Mouse (Mus musculus) kidney, embryonic 16.5 days (tissue): ENCODE measurements at regions not wholly inside any gene's neighbourhood (a gene's known extent, or its start where the extent isn't known, plus 50 kb on each side); places are given as distances from the start of the nearest gene placed in this dataset.

Experiments
- ATAC-seq: fragments of 200-750 bp; cut with Nextera tagmentation; 2 replicates; pipeline ENCODE4 v1.8.0; 2017; ENCODE audit warnings: moderate TSS enrichment; ENCODE audit not compliant: low FRiP score, low TSS enrichment
- H3K27ac ChIP-seq: fragments of 300-500 bp; sonication (generic); 2 replicates; pipeline ENCODE4 v1.5.1; 2014; ENCODE audit warnings: low read length
- H3K27me3 ChIP-seq: fragments of 300-500 bp; sonication (generic); 2 replicates; pipeline ENCODE4 v1.6.1; 2014; ENCODE audit warnings: low read length, control low read depth, mixed read lengths; ENCODE audit not compliant: insufficient read depth
- H3K36me3 ChIP-seq: fragments of 300-500 bp; sonication (generic); 2 replicates; pipeline ENCODE4 v1.6.1; 2014; ENCODE audit warnings: low read length, control low read depth, mixed read lengths; ENCODE audit not compliant: insufficient read depth
- H3K4me1 ChIP-seq: fragments of 300-500 bp; sonication (generic); 2 replicates; pipeline ENCODE4 v1.6.1; 2014; ENCODE audit warnings: low read length, control low read depth, mixed read lengths; ENCODE audit not compliant: insufficient read depth
- H3K4me2 ChIP-seq: fragments of 300-500 bp; sonication (generic); replicated peaks from 2 replicates; pipeline ENCODE4 v1.6.1; 2014; ENCODE audit warnings: low read depth, low read length
- H3K4me3 ChIP-seq: fragments of 300-500 bp; sonication (generic); 2 replicates; pipeline ENCODE4 v1.5.1; 2014; ENCODE audit warnings: mild to moderate bottlenecking, low read length
- H3K9ac ChIP-seq: fragments of 300-500 bp; sonication (generic); replicated peaks from 2 replicates; pipeline ENCODE4 v1.6.1; 2014; ENCODE audit warnings: low read length
- H3K9me3 ChIP-seq: fragments of 300-500 bp; sonication (generic); 2 replicates; pipeline ENCODE4 v1.6.1; 2016; ENCODE audit warnings: low read length, control low read depth
- WGBS: fragments of 180-500 bp; shearing (Covaris S2); extraction: QIAGEN DNeasy Blood & Tissue Kit; methylation state at CpG from one replicate; pipeline ENCODE4 v1.1.7; 2014; 5-methylcytosine and 5-hydroxymethylcytosine counted together

DNA sequence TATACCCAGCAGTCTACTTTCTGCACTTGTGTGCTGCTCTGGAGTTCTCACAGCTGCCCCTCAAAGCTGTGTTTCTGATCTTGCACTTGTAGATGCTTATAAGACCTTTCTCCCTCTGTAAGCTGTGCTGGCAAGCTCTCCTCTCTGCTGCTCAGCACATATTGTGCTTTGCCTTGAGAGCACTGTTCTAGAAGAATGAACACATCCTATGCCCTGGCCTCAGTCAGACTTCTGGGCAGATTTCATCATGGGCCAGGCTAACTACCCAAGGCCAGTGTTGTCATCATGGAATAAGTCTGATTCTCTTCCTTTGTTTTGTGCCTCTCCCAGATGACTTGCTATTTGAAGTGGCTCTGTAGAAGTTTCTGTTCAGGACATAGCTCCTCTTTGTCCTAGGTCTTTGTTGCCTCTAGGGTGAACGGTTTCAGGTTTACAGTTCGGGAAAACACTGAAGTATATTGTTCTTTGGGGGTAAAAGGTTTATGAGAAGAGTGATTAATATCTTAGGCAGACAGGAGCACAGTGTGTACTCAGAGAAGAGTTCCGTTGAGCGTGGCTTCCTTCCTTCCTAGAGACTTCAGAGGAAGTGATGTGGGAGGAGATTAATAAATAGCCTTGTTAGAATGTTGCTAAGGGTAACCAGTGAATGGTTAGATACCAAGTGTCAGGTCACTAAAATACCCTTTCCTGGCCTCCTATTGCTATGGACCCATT lies 70.8 kb downstream of the Pcdh18 start:
- H3K9ac ChIP-seq: no peak overlapping the region
- WGBS: 8% methylated on average over 4 of the region's 4 CpGs
- no peak overlapping the region for H3K4me2 ChIP-seq
- no peaks in the 10 kb centered on the region for H3K27me3 ChIP-seq
- H3K27ac ChIP-seq: peak overlapping the region; percentile 53
- peaks cover 8% of the 10 kb centered on the region; the same call in 1 of the 2 replicates for H3K4me1 ChIP-seq
- no peak overlapping the region for H3K4me3 ChIP-seq
- ATAC-seq: peak; percentile 90
- H3K9me3 ChIP-seq: no peaks in the 10 kb centered on the region
- no peaks in the 10 kb centered on the region for H3K36me3 ChIP-seq

DNA sequence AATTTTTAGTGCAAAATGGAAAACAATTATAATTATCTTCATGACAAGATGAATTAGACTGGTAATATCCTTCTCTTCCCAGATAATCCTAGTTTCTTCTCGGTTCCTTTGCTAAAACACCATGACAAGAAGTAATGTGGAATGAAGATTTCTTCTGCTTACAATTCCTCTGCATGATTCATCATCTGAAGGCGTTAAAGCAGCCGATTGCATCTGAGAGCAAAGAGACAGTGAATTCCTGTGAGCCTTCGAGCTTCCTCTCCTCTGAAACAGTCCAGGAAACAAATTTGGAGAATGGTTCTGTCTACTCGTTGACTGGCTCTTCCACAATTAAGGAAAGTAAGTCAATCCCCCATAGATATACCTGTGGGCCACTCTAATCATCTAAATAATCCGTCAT lies 82.2 kb downstream of the Pcdh18 start:
- Histone ChIP-seq H3K9ac (no peak overlapping the region), H3K27ac (no peak overlapping the region), H3K4me3 (no peak overlapping the region), H3K4me1 (no peaks in the 10 kb centered on the region), H3K4me2 (no peak overlapping the region), H3K36me3 (no peaks in the 10 kb centered on the region), H3K9me3 (no peaks in the 10 kb centered on the region), H3K27me3 (no peaks in the 10 kb centered on the region)
- no peak for ATAC-seq
- 85% methylated on average over 6 of the region's 6 CpGs for WGBS

DNA sequence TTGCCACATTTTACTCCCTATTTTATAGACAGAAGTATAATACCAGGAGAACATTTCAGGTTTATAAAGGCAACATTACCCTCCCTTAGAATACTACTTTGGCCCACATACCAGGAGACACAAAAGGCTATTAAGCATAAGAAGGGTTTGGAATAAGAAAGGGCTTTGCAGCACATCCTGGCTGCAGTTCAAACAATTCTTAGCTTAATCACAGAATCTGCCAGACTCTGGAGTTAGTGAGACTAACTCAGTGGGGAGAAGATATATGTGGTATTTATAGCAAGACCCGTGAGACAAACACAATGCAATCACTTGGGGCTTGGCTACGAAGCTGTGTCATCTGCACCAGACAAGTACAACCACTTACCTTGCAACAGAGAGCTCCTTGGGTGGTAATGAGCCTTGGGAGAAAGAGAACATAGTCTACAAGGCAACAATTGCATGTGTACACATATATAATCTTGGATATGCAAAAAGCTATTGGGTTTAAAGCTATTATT lies 84.4 kb downstream of the Pcdh18 start:
- no peak for ATAC-seq
- H3K9me3 ChIP-seq: no peaks in the 10 kb centered on the region
- 60% methylated on average over 2 of the region's 2 CpGs for WGBS

GRCm38 (mm10) chr3:49667543-49668338 lies 89.4 kb downstream of the Pcdh18 start:
- Histone ChIP-seq H3K4me2 (no peak overlapping the region), H3K9me3 (no peaks in the 10 kb centered on the region), H3K27ac (no peak overlapping the region), H3K9ac (no peak overlapping the region), H3K36me3 (no peaks in the 10 kb centered on the region), H3K27me3 (no peaks in the 10 kb centered on the region), H3K4me1 (no peaks in the 10 kb centered on the region), H3K4me3 (no peak overlapping the region)
- ATAC-seq: no peak
- 84% methylated on average over 9 of the region's 9 CpGs for WGBS

More for the DNA sequence above, 84.4 kb downstream of the Pcdh18 start:
- Histone ChIP-seq H3K4me1 (no peaks in the 10 kb centered on the region), H3K9ac (no peak overlapping the region), H3K4me2 (no peak overlapping the region), H3K4me3 (no peak overlapping the region), H3K36me3 (no peaks in the 10 kb centered on the region), H3K27ac (no peak overlapping the region), H3K27me3 (no peaks in the 10 kb centered on the region)

DNA sequence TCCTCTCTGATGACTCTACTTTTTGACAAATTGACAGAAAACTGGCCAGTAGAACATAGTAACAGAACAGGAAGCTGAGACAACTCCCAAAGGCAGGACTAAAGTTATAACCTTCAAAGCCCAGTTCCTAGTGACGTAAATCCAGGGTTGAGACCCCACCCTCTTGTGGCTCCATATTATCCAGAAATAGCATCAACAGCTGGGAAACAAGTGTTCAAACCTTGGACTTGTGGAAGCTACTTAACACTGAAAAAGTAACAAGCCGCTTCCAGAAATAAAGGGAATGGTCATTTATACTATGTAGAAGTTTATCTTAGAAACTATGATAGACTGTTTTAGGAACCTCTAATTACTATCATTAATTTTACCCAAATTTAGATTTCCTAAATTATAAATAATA lies 90.6 kb downstream of the Pcdh18 start:
- Histone ChIP-seq H3K4me2 (no peak overlapping the region), H3K4me3 (no peak overlapping the region), H3K27me3 (no peaks in the 10 kb centered on the region), H3K4me1 (no peaks in the 10 kb centered on the region), H3K9me3 (no peaks in the 10 kb centered on the region), H3K36me3 (no peaks in the 10 kb centered on the region), H3K9ac (no peak overlapping the region), H3K27ac (no peak overlapping the region)
- 87% methylated on average over 2 of the region's 2 CpGs for WGBS
- ATAC-seq: no peak

DNA sequence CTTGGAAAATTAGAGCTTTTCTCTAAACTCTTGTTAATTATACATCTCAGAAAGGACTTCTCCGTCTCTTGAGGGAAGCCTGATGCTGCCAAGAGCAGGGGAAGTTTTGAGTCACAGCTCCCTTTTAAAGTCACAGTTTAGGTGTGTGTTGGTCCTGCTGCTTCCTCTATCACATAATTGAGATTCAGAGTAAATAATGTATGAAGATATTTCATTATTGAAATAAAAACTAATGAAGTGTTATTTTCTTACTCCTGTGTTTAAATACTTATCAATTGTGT lies 108.3 kb downstream of the Pcdh18 start:
- Histone ChIP-seq H3K9ac (no peak overlapping the region), H3K4me2 (no peak overlapping the region), H3K27me3 (no peaks in the 10 kb centered on the region), H3K36me3 (no peaks in the 10 kb centered on the region), H3K4me3 (no peak overlapping the region), H3K4me1 (no peaks in the 10 kb centered on the region), H3K27ac (no peak overlapping the region), H3K9me3 (no peaks in the 10 kb centered on the region)
- 41% methylated on average over 1 of the region's 1 CpGs for WGBS
- ATAC-seq: no peak

- H3K27ac ChIP-seq: peak overlapping the region; percentile 57
- no peak overlapping the region for H3K4me3 ChIP-seq
- H3K36me3 ChIP-seq: no peaks in the 10 kb centered on the region
- no peaks in the 10 kb centered on the region for H3K27me3 ChIP-seq
- ATAC-seq: no peak
- H3K9me3 ChIP-seq: no peaks in the 10 kb centered on the region
- no peak overlapping the region for H3K9ac ChIP-seq
- H3K4me2 ChIP-seq: no peak overlapping the region
- WGBS: 70% methylated on average over 5 of the region's 5 CpGs
- no peaks in the 10 kb centered on the region for H3K4me1 ChIP-seq
These were observed 108.9 kb downstream of the Pcdh18 start for GRCm38 (mm10) chr3:49648040-49648894.

DNA sequence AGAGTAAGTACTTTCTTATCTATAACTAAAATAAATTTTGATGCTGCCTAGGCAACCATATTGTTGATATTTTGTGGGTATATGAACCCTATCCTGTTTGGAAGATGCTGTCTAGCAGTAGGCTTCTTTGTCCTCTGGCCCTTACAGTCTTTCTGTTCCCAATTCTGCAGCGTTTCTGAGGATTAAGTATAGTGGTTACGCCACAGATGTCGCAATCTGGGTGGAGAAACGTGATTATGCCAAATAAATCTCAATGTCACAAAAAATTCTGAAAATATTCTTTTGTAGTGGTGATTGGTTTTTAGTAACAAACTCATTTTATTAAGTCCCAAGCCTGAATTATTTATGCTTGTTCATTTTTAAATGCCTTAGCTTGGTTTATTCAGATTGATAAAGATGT lies 112.1 kb downstream of the Pcdh18 start:
- no peak overlapping the region for H3K27ac ChIP-seq
- no peaks in the 10 kb centered on the region for H3K36me3 ChIP-seq
- H3K4me2 ChIP-seq: no peak overlapping the region
- H3K4me3 ChIP-seq: no peak overlapping the region
- ATAC-seq: no peak
- H3K9ac ChIP-seq: no peak overlapping the region
- H3K4me1 ChIP-seq: no peaks in the 10 kb centered on the region
- WGBS: 93% methylated on average over 4 of the region's 4 CpGs
- no peaks in the 10 kb centered on the region for H3K27me3 ChIP-seq
- H3K9me3 ChIP-seq: no peaks in the 10 kb centered on the region

DNA sequence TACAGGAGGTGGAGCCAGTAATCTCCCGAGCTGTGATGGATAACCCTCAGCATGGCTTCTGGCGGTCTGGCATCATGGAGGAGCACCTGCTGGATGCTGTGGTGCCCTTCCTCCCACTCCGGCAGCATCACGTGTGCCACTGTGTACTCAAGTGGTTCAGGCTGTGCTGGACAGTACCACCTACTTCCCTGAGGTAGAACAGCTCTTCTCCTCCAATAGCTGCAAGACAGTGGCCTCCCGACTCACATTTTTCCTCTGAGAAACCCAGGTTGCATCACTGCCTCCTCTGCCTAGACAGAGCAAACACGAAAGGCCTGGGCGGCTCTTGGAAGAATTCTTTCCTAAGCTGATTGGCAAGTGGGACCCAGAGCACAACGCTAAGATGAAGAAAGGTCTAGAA lies 113.3 kb downstream of the Pcdh18 start:
- no peaks in the 10 kb centered on the region for H3K36me3 ChIP-seq
- no peak overlapping the region for H3K27ac ChIP-seq
- H3K9me3 ChIP-seq: no peaks in the 10 kb centered on the region
- no peak overlapping the region for H3K4me3 ChIP-seq
- no peak overlapping the region for H3K9ac ChIP-seq
- no peak for ATAC-seq
- H3K4me2 ChIP-seq: no peak overlapping the region
- WGBS: 93% methylated on average over 8 of the region's 8 CpGs
- no peaks in the 10 kb centered on the region for H3K27me3 ChIP-seq
- H3K4me1 ChIP-seq: no peaks in the 10 kb centered on the region
